Mouse (Mus musculus) thymus, adult 18-20 months (tissue): Measurements from ENCODE around the gene Msantd3.

Experiments used
- DNase-seq, 2 experiments: peaks; one replicate each; pipeline ENCODE4 v3.0.0; 2022; ENCODE audit warnings: mixed read lengths in 2 of 2

Gene Msantd3

GRCm38 (mm10) chr4:48539841-48540575, at the start of gene Msantd3:
TSS of gene Msantd3 (plus strand) at chr4:48539935.
- peak in 1 of 2 experiments; percentile 10 for DNase-seq

GRCm38 (mm10) chr4:48491290-48491743, 48.4 kb upstream of the Msantd3 start:
- DNase-seq: no peak

GRCm38 (mm10) chr4:48492510-48492909, 47.2 kb upstream of the Msantd3 start:
- DNase-seq: no peak

GRCm38 (mm10) chr4:48510861-48511260, 28.9 kb upstream of the Msantd3 start:
- no peak for DNase-seq

GRCm38 (mm10) chr4:48529559-48529958, 10.2 kb upstream of the Msantd3 start:
- DNase-seq: no peak

- no peak for DNase-seq
Measured at GRCm38 (mm10) chr4:48531804-48532601, 7.7 kb upstream of the Msantd3 start.

- DNase-seq: no peak
Measured at GRCm38 (mm10) chr4:48536275-48536674, 3.5 kb upstream of the Msantd3 start.

GRCm38 (mm10) chr4:48537024-48537423, 2.7 kb upstream of the Msantd3 start:
- DNase-seq: no peak

- no peak for DNase-seq
Measured at GRCm38 (mm10) chr4:48538581-48538980, 1.2 kb upstream of the Msantd3 start.

- peak in 1 of 2 experiments; percentile 9 for DNase-seq
Measured at GRCm38 (mm10) chr4:48540576-48541111, 909 bp downstream of the Msantd3 start.

- DNase-seq: no peak
Measured at GRCm38 (mm10) chr4:48541526-48542250, 2.0 kb downstream of the Msantd3 start.

- DNase-seq: no peak
Measured at GRCm38 (mm10) chr4:48542351-48542750, 2.6 kb downstream of the Msantd3 start.

GRCm38 (mm10) chr4:48543071-48543865, 3.5 kb downstream of the Msantd3 start:
- no peak for DNase-seq

- no peak for DNase-seq
Measured at GRCm38 (mm10) chr4:48544141-48544540, 4.4 kb downstream of the Msantd3 start.

- no peak for DNase-seq
Measured at GRCm38 (mm10) chr4:48545966-48546365, 6.2 kb downstream of the Msantd3 start.

GRCm38 (mm10) chr4:48546568-48547496, 7.1 kb downstream of the Msantd3 start:
- no peak for DNase-seq

- no peak for DNase-seq
Measured at GRCm38 (mm10) chr4:48548393-48549045, 8.8 kb downstream of the Msantd3 start.

- no peak for DNase-seq
Measured at GRCm38 (mm10) chr4:48549661-48550060, 9.9 kb downstream of the Msantd3 start.

- DNase-seq: no peak
Measured at GRCm38 (mm10) chr4:48552486-48553064, 12.8 kb downstream of the Msantd3 start.

- DNase-seq: no peak
Measured at GRCm38 (mm10) chr4:48554132-48554531, 14.4 kb downstream of the Msantd3 start.
